Mouse (Mus musculus): ENCODE data around the gene Obox3.
"Not testable (repeated sequence)": the region's sequence is repeated elsewhere in the genome, so short reads cannot be mapped to it uniquely, and the experiment has no call there.

Gene Obox3

DNA sequence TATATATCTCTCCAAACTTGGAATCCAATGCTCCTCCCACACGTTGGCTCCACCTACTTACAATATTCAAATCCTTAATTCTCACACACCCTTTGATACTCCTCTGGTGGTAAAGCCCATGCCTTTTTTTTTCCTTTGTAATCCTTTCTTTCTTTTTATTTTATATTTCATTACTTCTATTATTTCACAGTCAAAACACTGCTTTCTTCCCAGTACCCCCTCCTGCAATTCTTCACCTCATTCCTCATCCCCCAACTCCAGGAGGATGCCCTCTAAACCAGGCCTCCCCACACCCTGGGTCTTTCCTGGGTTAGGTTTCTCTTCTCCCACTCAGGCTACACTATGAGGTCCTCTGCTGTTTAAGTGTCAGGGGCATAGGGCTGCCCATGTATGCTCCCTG lies at the start of gene Obox3:
TSS of gene Obox3 (minus strand) at position 101 of the 400 bp plus-strand sequence.
- not testable (repeated sequence) for DNase-seq (ENCODE audit: low read depth, low spot score)

- not testable (repeated sequence) for DNase-seq (ENCODE audit: low read depth, low spot score)
Measured at GRCm38 (mm10) chr7:15509411-15509810, 130.3 kb downstream of the Obox3 start.

Measured in retina, postnatal 7 days (tissue).